Mouse (Mus musculus) liver, embryonic 14.5 days (tissue): ENCODE results near the gene Selenom.

ENCODE experiments used
- CTCF ChIP-seq: IDR thresholded peaks from 2 replicates; pipeline ENCODE4 v1.5.1; 2016; ENCODE audit warnings: antibody characterized with exemption, low read depth, control low read depth
- EP300 ChIP-seq: IDR thresholded peaks from 2 replicates; pipeline ENCODE4 v1.6.1; 2016; ENCODE audit warnings: antibody characterized with exemption, low read depth

GRCm38 (mm10) chr11:3566018-3566417 is 51.5 kb downstream of the Selenom start:
- no peak for TF ChIP-seq CTCF
- no peak for TF ChIP-seq EP300
